Mouse (Mus musculus) megakaryocyte progenitor cell, adult 5-6 weeks (primary cell): ENCODE measurements around the gene 1110032A03Rik. TPM values are rescaled to one million over a fixed set of nuclear protein-coding genes. Genes with fewer than 3 reads are reported as not detected.
A peak's percentile ranks its signal among the peaks of the same experiment; 100 is the strongest.

Source experiments
- ATAC-seq: replicated peaks from 2 replicates; pipeline ENCODE4 v1.8.0; 2016; ENCODE audit warnings: mild to moderate bottlenecking, moderate TSS enrichment, inconsistent platforms; ENCODE audit not compliant: poor library complexity
- total RNA-seq, 2 experiments: library from RNA; stranded (forward) in 1 of 2; stranded (reverse) in 1 of 2; fragments of 157-497, 149-512 nt in 1 of 2; fragments of 200-1000 nt in 1 of 2; gene quantifications; 2 replicates each; pipeline versions ENCODE4 v1.2.3 to v1.2.4; 2015 to 2017

1110032A03Rik gene
- total RNA-seq (2015) (19.5 and 19.7 TPM in 2 replicates), total RNA-seq (2017) (13.3 and 16.4 TPM in 2 replicates)

DNA sequence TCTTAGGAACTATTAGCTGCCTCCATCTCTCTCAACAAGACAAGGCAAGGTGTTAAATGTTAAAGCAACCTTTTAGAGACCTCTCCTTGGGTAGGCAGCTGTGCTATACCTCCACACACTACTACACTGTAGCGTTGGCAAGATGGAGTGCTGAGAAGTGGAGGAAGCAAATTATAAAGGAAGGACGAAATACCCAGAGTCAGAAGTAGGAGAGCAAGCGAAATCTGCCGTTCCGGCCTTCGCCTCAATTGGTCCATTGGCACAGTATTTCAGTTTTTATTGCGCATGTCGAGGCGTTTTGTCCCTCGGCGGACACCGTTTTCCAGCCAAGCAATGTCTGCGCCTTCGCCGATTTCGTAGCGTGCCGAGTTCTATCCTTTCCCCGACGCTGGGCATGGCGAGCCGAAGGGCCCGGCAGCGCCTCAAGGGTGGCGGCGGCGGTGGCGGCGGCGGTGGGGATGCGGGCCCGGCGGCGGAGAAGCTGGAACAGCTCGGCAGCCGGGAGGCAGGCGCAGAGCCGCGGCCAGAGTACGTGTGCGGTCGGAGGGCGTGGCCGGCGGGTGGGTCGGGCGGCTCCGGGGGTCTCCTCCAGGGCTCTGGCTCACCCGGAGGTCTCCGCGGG, at the start of gene 1110032A03Rik, which contains the start of gene Alg9:
TSS of gene 1110032A03Rik (minus strand) at position 530 of the 622 bp plus-strand sequence.
TSS of gene Alg9 (plus strand) at position 29 of the 622 bp plus-strand sequence.
- peak; percentile 82 for ATAC-seq

DNA sequence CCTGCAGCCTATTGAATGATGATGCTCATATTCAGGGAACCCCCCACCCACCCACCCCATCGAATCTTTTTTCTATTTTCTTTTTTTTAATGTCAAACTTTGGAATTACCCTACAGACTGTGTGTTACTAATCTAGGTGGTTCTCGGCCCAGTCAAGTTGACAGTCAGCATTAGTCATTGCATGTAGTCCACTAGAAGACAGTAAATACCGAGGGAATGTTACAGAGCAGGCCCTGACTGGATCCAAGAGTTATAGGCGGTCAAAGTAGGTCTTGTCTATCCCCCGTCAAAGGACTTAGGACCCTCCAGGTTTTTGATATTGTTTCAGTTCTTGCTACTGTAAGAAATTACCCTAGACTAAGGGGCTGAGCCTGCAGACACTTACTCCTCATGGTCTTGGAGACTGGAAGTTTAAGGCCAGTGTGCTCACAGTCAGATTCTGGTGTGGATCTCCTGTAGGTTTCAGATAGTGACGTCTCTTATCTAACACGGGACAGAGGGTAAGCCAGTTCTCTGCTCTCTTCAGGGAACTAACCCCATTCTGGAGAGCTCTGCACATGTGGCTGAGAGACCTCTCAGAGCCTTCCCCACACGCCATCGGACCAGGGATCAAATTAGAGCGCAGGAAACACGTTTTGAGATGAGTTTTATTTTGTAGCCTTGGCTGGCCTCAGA, 48.6 kb upstream of the 1110032A03Rik start:
- ATAC-seq, result peak; percentile 96

DNA sequence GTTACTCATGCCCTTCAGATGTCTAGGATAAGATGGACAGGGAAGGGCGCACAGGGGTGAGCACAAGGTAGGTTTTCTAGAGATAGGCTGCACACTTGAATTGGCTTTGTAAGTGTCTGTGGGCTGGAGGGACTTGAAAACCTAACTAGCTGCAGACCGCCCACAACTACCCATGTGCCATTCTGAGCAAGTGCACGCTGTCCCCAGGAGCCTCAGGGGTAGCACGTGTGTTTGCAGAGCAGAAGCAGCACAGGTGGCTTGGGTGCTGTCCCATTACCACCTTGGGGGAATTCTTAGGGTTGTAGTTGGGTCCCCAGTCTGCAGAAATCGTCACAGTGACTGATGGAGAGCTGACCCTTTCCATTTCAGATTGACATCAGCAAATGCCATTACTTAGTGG, 46.9 kb upstream of the 1110032A03Rik start:
- ATAC-seq, result no peak

DNA sequence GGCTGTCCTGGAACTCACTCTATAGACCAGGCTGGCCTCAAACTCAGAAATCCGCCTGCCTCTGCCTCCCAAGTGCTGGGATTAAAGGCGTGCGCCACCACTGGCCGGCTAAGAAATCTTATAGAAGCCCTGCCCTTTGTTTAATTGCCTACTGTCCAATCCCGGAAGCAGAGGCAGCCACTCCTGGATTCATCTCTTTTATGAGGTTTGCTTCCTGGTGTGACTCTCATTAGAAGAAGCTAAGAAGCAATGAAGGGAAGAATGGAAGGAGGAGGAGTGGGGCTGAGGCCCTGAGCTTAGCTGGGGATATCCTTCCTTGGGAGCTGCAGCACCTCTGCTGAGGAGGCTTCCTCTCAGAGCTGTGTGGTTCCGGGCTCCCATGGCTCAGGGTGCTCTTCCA, 46.3 kb upstream of the 1110032A03Rik start:
- ATAC-seq, result no peak

DNA sequence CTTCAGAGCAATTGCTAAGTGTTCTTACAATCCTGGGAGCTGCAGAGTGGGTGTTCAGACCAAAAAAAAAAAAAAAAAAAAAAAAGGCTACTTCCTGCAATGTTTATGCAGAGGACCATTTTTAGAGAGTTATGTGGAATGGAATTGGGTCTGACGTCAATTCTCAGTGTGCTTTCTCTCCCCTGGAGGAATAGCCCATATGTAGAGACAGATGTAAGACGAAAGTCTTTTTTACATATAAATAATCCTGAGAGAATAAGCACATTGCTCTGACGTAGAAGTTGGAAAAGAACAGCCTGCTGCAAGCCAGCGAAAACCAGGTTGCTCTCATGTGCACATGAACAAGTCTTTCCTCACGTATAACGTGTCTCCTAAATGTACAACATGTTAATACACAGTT, 44.4 kb upstream of the 1110032A03Rik start:
- ATAC-seq, result no peak

DNA sequence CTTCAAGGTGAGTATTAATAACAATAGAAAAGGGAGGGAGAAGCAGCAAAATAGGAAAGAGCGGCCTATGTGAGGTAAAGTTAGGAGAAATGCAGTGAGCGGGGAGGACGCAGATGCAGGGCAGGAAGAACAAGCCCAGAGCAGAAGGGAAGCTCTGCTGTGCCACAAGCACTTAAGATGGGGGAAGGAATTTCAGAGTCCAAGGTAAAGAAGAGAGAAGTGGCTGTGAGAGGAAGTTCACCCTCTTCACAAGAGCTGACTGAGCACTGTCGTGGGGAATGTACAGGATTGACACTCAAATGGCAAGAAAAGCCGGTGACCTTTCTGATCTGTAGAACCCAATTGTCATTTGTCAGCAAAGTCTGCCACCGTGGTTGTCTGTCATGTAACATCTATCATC, 42.7 kb upstream of the 1110032A03Rik start:
- ATAC-seq, result 0 out of 2 replicates have a peak, but pooled peaks have one; percentile 42

DNA sequence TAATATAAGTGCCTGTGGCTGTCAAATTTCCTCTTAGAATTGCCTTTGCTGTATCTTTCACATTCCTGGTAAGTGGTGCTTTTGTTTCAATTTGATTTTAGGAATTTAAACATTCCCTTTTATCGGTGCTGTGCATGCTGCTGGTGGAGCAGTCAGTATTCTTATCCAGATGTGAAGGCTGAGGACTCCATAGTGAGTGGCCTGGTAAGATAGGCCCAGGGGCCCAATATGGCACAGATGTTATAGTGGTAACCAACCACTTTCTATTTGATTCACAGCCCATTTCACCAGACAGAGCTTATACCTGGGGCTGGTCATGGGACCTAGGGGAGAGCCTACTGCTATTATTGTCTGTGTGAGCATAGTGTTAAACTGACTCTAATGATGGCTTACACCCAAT, 41.2 kb upstream of the 1110032A03Rik start:
- ATAC-seq, result 0 out of 2 replicates have a peak, but pooled peaks have one; percentile 16

DNA sequence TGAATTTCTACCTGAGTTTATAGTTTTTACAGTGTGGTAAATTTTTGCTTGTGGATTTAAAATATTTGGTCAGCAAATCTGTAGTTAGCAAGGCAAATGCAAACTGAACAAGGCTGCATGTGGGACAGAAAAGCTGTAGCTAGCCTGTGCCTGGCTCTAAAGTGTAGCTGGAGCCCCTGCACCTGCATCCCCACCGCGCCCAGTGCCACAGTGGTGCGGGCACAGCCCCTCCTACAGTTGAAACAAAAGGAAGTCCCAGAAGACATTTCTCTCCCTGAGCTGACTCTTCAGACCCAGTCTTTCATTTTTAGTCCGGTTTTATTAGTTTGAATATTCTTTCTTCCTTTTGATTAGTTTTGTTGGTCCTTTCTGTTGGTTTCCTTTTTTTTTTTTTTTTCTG, 40.3 kb upstream of the 1110032A03Rik start:
- ATAC-seq, result no peak

DNA sequence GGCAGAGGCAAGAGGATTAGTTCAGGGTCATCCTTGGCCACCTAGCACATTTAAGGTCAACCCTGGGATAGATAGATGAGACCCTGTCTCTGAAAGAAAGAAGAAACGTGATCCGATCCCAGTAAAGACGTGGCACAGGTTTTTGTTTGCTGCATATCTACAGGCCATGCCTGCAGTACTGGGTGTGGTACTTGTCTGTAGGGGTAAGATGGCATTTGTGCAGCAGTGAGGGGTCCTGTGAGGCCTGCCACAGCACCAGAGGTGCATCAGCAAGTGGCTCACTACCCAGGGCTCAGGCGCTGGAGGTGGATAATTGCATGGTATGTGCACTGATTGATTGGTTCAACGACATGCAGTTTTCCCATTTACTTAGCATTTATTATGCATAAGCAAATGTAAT, 38.5 kb upstream of the 1110032A03Rik start:
- ATAC-seq, result no peak

DNA sequence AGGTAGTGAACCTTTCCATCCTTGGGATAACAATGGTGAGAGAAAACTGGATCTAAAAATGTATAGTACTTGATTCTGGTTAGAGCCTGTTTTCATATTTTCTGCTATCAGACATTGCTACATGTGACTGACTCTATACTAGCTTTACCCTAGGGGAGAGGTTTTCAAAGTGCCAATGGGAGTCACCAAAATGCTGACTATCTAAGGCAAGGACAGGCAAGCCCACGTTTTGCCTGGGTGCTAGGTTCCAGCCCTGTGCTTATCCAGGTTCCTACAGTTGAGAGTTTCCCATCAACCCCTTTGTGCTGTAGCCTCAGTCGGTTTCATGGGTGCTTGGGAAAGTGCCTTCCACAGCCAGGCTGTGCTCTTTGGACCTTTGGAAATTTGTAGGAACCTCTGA, 36.4 kb upstream of the 1110032A03Rik start:
- 0 out of 2 replicates have a peak, but pooled peaks have one; percentile 5 for ATAC-seq

DNA sequence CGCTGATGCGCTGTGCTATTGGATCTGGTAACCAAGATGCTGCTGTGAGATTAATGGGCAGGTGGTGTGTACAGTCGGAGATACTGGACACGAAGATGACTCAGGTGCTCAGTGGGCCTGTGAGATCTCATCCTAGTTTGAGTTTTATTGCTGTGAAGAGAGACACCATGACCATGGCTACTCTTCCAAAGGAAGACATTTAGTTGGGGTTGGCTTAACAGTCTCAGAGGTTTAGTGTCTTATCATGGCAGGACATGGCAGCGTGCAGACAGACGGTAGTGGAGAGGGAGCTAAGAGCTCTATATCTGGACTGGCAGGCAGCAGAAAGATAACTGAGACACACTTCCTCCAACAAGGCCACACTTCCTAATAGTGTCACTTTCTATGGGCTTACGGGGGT, 35.9 kb upstream of the 1110032A03Rik start:
- peak; percentile 93 for ATAC-seq

DNA sequence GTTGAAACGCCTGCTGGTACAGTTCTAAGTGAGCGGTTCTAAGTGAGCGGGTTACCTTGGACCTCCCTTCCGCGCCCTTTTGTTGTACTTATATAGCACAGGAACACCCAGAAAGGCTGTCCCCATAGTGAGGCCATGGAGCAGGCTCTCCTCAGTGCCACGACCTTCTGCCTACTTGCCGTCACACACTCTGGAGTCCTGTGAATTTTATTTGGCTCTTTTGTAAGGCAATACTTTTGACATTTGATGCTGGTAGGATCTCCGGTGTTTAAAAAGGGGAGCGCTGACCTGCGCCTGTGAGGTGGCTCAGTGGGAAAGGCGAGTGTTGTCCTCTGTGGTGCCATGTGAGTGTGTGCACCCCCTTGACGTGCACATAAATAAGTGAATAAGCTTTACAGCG, 33.8 kb upstream of the 1110032A03Rik start:
- no peak for ATAC-seq

DNA sequence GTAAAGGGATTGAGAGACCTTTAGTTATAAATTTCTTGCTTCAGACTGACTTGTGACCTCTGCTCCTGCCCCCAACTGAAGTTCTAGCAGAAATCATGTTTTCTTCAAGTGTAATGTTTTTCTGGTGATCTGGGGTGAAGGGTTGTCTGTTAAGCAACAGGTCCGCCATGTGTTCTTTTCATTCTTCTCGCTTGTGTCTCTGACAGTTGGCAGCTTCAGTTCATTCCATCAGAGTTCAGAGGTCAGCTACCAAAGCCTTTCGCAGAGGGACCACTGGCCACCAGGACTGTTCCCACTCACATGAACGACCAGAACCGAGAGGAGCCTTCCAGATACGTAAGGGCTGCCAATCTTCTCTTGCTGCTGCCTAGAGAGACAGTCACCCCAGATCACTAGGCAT, 33.2 kb upstream of the 1110032A03Rik start:
- ATAC-seq, result no peak

DNA sequence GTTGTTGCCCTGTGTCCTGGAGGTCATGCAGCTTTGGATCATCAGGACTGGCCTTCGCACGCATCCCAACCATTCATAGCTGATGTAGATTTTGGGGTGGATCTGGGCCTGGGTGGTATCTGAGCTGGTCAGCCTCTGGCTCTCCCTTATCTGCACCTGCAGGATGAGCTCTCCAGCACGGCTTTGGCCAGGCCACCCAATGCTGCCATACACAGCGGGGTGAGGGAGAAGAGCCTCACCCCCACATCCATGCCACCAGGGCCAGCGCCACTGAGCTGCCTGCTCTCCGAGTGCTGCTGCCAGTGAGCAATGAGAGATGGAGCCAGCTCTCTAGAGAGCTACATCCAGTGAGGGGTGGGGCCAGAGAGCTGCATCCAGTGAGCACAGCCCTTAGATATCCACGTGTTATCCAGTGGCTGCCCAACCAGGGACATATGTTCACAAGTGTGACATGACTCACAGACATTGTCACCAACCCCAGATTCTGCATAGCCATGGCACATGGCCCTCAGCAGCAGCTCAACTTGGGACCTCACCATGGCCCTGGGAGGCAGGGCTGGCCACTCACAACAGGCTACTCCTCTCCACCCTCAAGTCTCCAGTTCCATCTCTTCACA, 27.8 kb upstream of the 1110032A03Rik start:
- ATAC-seq, result peak; percentile 70

DNA sequence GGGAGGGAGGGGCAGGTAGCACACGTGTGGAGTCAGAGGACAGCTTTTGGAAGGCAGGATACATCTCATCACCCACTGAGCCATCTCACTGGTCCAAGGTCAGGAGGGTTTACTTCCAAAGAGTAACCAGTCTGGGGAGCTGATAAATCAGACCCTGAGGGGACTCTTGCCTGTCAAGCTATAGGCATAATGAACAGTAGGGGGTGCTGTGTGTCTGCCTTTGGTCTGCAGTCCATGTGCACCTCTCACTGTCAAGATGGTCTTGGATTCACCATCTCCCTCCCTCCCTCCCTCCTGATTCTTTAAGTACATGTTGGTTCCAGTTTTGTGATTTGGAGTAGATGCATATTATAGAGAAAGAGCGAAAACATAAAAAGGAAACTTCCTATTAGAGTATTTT, 25.7 kb upstream of the 1110032A03Rik start:
- peak; percentile 87 for ATAC-seq

DNA sequence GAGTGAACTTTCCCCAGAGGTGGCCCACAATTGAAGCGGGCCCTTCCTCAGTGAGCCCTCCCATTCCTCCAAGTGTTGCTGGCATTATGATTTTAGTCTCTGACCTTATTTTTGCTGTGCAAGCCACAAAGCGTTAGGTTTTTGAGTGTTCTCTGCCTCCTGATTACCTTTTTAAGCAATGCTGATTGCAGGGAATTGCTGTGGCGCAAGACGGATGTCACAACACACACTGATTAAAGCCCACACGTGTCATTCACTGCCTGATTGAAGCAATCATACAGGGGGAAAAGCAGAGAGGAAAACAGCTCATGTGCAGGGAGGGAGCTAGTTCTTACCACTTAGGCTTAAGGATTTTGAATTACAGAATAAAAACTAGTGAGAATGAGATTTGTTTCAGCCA, 23.0 kb upstream of the 1110032A03Rik start:
- peak; percentile 63 for ATAC-seq

DNA sequence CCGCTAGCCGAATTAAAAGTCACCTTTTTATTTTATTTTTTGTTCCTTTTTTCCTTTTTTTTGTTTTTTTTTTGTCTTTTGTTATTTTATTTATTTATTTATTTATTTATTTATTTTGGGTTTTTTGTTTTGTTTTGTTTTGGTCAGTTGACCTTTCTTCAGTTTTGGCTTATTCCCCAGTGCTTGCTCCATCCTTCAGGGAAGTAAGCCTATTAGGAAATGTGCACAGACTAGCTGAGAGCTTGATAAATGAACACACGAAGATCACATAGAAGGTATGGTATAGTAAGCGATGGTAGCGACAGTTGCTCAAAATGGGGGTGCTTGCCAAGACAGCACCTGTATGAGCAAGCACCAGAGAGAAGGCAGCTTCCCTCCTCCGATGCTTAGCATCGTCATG, 22.3 kb upstream of the 1110032A03Rik start:
- ATAC-seq, result no peak

DNA sequence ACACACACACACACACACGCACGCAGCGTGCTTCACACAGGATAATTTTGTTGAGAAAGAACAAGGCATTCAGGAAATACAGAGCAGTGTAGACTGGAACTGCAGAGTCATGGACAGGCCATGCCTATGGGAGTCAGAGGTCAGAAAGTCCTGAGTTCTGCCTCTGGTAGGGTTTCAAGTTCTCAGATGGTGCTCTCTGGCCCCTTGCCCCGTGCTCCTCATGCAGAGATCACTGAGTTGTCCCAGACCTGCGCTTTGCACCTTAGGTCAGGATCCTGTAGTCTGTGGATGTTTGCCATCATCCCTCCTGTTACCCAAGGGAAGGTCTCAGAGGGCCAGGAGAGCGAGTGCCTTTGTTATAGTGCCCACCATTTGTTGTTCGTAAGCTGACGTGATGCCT, 21.5 kb upstream of the 1110032A03Rik start:
- ATAC-seq, result no peak

DNA sequence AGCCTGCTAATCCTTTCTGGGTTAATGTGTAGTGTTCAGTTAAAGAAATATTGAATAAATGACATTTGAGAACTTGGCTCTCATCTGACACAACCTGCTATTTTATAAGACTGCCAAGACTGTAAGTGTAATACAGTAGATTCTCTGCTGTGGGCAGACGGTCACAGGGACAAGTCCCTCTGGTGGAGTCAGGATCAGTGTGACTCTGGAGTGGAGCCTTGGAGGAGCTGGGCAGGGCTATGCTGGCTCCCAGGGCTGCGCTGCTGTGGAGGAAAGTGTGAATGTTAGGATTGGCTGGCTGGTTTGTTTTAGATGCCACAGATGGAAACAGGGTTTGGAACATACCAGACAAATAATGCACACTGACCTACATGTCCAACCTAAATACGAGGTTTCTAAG, 19.9 kb upstream of the 1110032A03Rik start:
- ATAC-seq, result no peak

DNA sequence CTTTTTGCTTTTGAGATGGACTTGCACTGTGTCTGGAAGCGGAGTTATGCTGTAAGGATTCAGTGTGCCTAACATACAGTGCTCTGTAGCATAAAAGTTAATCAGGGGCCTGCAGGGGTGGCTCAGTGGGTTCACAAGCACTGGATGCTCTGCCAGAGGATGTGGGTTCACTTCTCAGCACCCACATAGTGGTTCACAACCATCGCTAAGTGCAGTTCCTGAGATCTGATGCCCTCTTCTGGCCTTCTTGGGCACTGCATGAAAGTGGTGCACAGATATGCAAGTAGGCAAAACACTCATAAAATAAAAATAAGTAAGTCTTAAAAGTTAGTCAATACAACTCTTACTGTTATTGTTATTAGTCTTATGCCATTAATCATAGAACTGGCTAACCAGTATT, 6.8 kb upstream of the 1110032A03Rik start:
- peak; percentile 79 for ATAC-seq

DNA sequence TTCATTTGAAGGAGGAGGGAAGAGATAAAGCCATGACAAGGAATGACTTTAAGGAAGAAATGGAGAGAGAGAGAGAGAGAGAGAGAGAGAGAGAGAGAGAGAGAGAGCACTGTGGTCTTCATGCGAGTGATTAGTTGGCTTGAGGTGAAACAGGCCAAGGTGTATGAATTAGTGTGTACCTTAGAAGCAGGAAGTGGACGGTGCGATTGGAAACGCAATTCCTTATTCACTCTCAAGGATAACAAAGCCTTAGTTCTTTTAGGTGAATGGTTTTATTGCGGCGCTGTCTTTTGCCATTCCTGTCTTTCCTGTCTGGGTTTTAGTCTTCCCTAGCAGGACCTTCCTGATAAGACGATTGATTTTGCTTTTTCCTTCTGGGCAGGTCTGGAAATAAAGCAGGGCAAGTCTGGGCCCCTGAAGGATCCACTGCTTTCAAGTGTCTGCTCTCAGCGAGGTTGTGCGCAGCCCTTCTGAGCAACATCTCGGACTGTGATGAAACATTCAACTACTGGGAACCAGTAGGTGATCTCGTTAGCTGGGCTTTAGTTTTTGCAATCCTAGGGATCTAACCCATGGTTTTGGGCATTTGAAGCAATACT, 941 bp upstream of the 1110032A03Rik start:
- no peak for ATAC-seq
